Mouse (Mus musculus): ENCODE data around the gene Col15a1. TPM values are rescaled to one million over a fixed set of nuclear protein-coding genes. Genes with fewer than 3 reads are reported as not detected.
A peak's percentile ranks its signal among the peaks of the same experiment; 100 is the strongest.

The Col15a1 gene
- polyA plus RNA-seq, 1 experiment: 37.1 TPM

- peaks cover 66% of the 10 kb centered on the region for H3K4me1 ChIP-seq (replicated peaks; ENCODE audit: control insufficient read depth, insufficient read depth, low read length)
- peak overlapping the region; percentile 71 for H3K27ac ChIP-seq (ENCODE audit: control insufficient read depth, insufficient read depth, low read length)
- 17% methylated on average over 6 of the region's 6 CpGs for WGBS
These were observed 102.9 kb downstream of the Col15a1 start for GRCm38 (mm10) chr4:47310812-47311211.

DNA sequence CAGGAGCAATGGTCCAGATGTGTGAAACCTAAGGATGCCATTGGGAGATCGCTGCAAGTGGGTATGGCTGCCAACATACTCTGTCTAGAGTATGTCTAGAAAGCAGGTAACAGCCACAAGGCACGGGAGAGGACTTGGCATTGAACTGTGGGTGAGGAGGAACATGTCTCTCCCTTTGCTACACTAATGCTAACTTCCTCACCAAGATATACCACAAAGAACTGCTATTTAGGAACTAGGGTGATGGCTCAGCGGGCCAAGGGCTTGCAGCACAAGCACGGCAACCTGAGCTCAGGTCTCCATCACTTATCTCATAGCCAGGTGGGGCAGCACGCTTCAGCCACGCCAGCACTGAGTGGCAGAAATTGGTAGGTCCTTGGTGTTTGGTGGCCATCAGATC lies 103.5 kb downstream of the Col15a1 start:
- Histone ChIP-seq H3K4me1 (replicated peaks; ENCODE audit: control insufficient read depth, insufficient read depth, low read length) (peaks cover 67% of the 10 kb centered on the region), H3K4me3 (ENCODE audit: control insufficient read depth, insufficient read depth, low read length) (no peak overlapping the region), H3K27ac (ENCODE audit: control insufficient read depth, insufficient read depth, low read length) (0 out of 2 replicates have a peak overlapping the region, but pooled peaks have one; percentile 71), H3K36me3 (ENCODE audit: control insufficient read depth, insufficient read depth, low read length) (no peaks in the 10 kb centered on the region), H3K27me3 (ENCODE audit: control insufficient read depth, insufficient read depth, low read length) (no peaks in the 10 kb centered on the region)
- no peak for DNase-seq
- 74% methylated on average over 6 of the region's 6 CpGs for WGBS
- TF ChIP-seq CTCF (IDR thresholded peaks at IDR 0.05; ENCODE audit: borderline replicate concordance, control insufficient read depth, extremely low read depth, insufficient read depth, low read length, poor library complexity) (no peak), POLR2A (IDR thresholded peaks at IDR 0.05; ENCODE audit: control insufficient read depth, extremely low read depth, insufficient read depth, low read length, poor library complexity) (no peak)

More at GRCm38 (mm10) chr4:47310812-47311211, 102.9 kb downstream of the Col15a1 start:
- Histone ChIP-seq H3K27me3 (ENCODE audit: control insufficient read depth, insufficient read depth, low read length) (no peaks in the 10 kb centered on the region), H3K36me3 (ENCODE audit: control insufficient read depth, insufficient read depth, low read length) (no peaks in the 10 kb centered on the region), H3K4me3 (ENCODE audit: control insufficient read depth, insufficient read depth, low read length) (no peak overlapping the region)
- no peak for DNase-seq
- no peak for TF ChIP-seq CTCF (IDR thresholded peaks at IDR 0.05; ENCODE audit: borderline replicate concordance, control insufficient read depth, extremely low read depth, insufficient read depth, low read length, poor library complexity)
- TF ChIP-seq POLR2A (IDR thresholded peaks at IDR 0.05; ENCODE audit: control insufficient read depth, extremely low read depth, insufficient read depth, low read length, poor library complexity): no peak

DNA sequence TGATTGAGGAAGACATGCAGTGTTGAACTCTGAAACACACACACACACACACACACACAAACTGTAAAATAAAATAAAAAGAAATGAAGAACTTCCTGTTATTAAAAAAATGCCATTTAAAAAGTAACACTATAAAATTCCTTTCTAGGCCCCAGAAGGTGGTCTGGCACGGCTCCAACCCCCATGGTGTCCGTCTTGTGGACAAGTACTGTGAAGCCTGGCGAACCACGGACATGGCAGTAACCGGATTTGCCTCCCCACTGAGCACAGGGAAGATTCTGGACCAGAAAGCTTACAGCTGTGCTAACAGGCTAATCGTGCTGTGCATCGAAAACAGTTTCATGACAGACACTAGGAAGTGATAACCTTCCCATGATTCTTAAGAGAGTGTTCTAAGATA lies 104.0 kb downstream of the Col15a1 start:
- 62% methylated on average over 7 of the region's 7 CpGs for WGBS
- TF ChIP-seq CTCF (IDR thresholded peaks at IDR 0.05; ENCODE audit: borderline replicate concordance, control insufficient read depth, extremely low read depth, insufficient read depth, low read length, poor library complexity) (no peak), POLR2A (IDR thresholded peaks at IDR 0.05; ENCODE audit: control insufficient read depth, extremely low read depth, insufficient read depth, low read length, poor library complexity) (no peak)
- no peak for DNase-seq
- Histone ChIP-seq H3K27me3 (ENCODE audit: control insufficient read depth, insufficient read depth, low read length) (no peaks in the 10 kb centered on the region), H3K36me3 (ENCODE audit: control insufficient read depth, insufficient read depth, low read length) (no peaks in the 10 kb centered on the region), H3K4me3 (ENCODE audit: control insufficient read depth, insufficient read depth, low read length) (no peak overlapping the region), H3K4me1 (replicated peaks; ENCODE audit: control insufficient read depth, insufficient read depth, low read length) (peaks cover 65% of the 10 kb centered on the region), H3K27ac (ENCODE audit: control insufficient read depth, insufficient read depth, low read length) (no peak overlapping the region)

DNA sequence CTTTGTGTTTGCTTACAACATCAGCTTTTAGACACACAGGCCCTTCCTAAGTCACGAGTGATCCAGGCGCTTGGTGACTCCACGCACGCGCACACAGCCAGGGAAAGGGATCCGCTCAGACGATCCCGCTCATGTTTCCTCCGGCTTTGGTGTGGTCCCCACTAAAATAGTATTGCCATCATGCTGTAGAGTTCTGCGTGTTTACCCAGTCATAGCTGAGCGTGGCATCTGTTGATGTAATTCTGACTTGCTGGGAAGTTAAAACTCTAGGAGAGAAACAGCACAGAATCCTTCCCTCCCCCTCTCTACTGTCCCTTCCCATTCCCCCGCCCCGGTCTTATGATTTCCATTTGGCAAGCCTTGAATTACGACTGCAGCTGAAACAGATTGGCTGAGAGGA lies 104.7 kb downstream of the Col15a1 start:
- DNase-seq: no peak
- no peaks in the 10 kb centered on the region for H3K36me3 ChIP-seq (ENCODE audit: control insufficient read depth, insufficient read depth, low read length)
- H3K27me3 ChIP-seq (ENCODE audit: control insufficient read depth, insufficient read depth, low read length): no peaks in the 10 kb centered on the region
- H3K27ac ChIP-seq (ENCODE audit: control insufficient read depth, insufficient read depth, low read length): no peak overlapping the region
- H3K4me1 ChIP-seq (replicated peaks; ENCODE audit: control insufficient read depth, insufficient read depth, low read length): peaks cover 63% of the 10 kb centered on the region
- no peak overlapping the region for H3K4me3 ChIP-seq (ENCODE audit: control insufficient read depth, insufficient read depth, low read length)
- WGBS: 92% methylated on average over 14 of the region's 14 CpGs
- TF ChIP-seq CTCF (IDR thresholded peaks at IDR 0.05; ENCODE audit: borderline replicate concordance, control insufficient read depth, extremely low read depth, insufficient read depth, low read length, poor library complexity): no peak

GRCm38 (mm10) chr4:47313710-47314410 lies 105.9 kb downstream of the Col15a1 start:
- WGBS: 74% methylated on average over 8 of the region's 8 CpGs
- no peak for TF ChIP-seq POLR2A (IDR thresholded peaks at IDR 0.05; ENCODE audit: control insufficient read depth, extremely low read depth, insufficient read depth, low read length, poor library complexity)
- no peak for TF ChIP-seq CTCF (IDR thresholded peaks at IDR 0.05; ENCODE audit: borderline replicate concordance, control insufficient read depth, extremely low read depth, insufficient read depth, low read length, poor library complexity)
- Histone ChIP-seq H3K4me3 (ENCODE audit: control insufficient read depth, insufficient read depth, low read length) (no peak overlapping the region), H3K27me3 (ENCODE audit: control insufficient read depth, insufficient read depth, low read length) (no peaks in the 10 kb centered on the region), H3K4me1 (replicated peaks; ENCODE audit: control insufficient read depth, insufficient read depth, low read length) (peaks cover 59% of the 10 kb centered on the region), H3K36me3 (ENCODE audit: control insufficient read depth, insufficient read depth, low read length) (no peaks in the 10 kb centered on the region), H3K27ac (ENCODE audit: control insufficient read depth, insufficient read depth, low read length) (no peak overlapping the region)
- no peak for DNase-seq

GRCm38 (mm10) chr4:47315458-47315857 lies 107.5 kb downstream of the Col15a1 start:
- Histone ChIP-seq H3K36me3 (ENCODE audit: control insufficient read depth, insufficient read depth, low read length) (no peaks in the 10 kb centered on the region), H3K27me3 (ENCODE audit: control insufficient read depth, insufficient read depth, low read length) (no peaks in the 10 kb centered on the region), H3K4me3 (ENCODE audit: control insufficient read depth, insufficient read depth, low read length) (no peak overlapping the region), H3K4me1 (replicated peaks; ENCODE audit: control insufficient read depth, insufficient read depth, low read length) (peaks cover 60% of the 10 kb centered on the region), H3K27ac (ENCODE audit: control insufficient read depth, insufficient read depth, low read length) (no peak overlapping the region)
- no peak for DNase-seq
- TF ChIP-seq POLR2A (IDR thresholded peaks at IDR 0.05; ENCODE audit: control insufficient read depth, extremely low read depth, insufficient read depth, low read length, poor library complexity) (no peak), CTCF (IDR thresholded peaks at IDR 0.05; ENCODE audit: borderline replicate concordance, control insufficient read depth, extremely low read depth, insufficient read depth, low read length, poor library complexity) (no peak)
- 42% methylated on average over 2 of the region's 2 CpGs for WGBS

DNA sequence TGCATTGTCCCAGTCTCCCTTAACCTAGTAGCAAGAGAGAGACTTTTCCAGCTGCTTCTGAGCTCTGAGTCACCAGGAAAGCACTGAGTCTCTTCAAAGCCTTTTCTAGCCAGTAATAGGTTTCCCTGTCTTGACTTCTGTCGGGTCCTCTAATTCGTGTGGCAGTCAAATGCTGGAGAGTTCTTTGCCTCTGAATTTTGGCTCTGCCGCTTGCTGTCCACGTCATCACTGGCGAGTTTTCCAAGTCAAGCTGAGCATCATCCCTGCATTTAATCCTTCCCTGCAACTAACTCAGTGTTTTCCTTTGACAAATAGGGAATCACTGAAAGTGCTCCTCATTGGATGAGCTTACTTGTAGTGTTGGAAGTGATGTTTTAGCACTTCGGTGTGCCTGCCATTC lies 108.5 kb downstream of the Col15a1 start:
- Histone ChIP-seq H3K27ac (ENCODE audit: control insufficient read depth, insufficient read depth, low read length) (no peak overlapping the region), H3K4me1 (replicated peaks; ENCODE audit: control insufficient read depth, insufficient read depth, low read length) (peaks cover 51% of the 10 kb centered on the region), H3K4me3 (ENCODE audit: control insufficient read depth, insufficient read depth, low read length) (no peak overlapping the region), H3K36me3 (ENCODE audit: control insufficient read depth, insufficient read depth, low read length) (no peaks in the 10 kb centered on the region), H3K27me3 (ENCODE audit: control insufficient read depth, insufficient read depth, low read length) (no peaks in the 10 kb centered on the region)
- TF ChIP-seq POLR2A (IDR thresholded peaks at IDR 0.05; ENCODE audit: control insufficient read depth, extremely low read depth, insufficient read depth, low read length, poor library complexity) (no peak), CTCF (IDR thresholded peaks at IDR 0.05; ENCODE audit: borderline replicate concordance, control insufficient read depth, extremely low read depth, insufficient read depth, low read length, poor library complexity) (no peak)
- no peak for DNase-seq
- WGBS: 85% methylated on average over 6 of the region's 6 CpGs
